Mouse (Mus musculus) lung, postnatal 0 days (tissue): ENCODE data around the gene Shpk. TPM values are rescaled to one million over a fixed set of nuclear protein-coding genes. Genes with fewer than 3 reads are reported as not detected.

Source experiments
- ATAC-seq: fragments of 200-750 bp; cut with Nextera tagmentation; 2 replicates; pipeline ENCODE4 v1.8.0; 2017; ENCODE audit warnings: moderate library complexity
- DNase-seq: peaks from one replicate; pipeline ENCODE4 v3.0.0-alpha.2; 2016; ENCODE audit warnings: low spot score
- H3K27ac ChIP-seq: fragments of 300-500 bp; sonication (generic); 2 replicates; pipeline ENCODE4 v1.5.1; 2014; ENCODE audit warnings: antibody characterized with exemption, mild to moderate bottlenecking, low read length, mixed read lengths
- H3K27me3 ChIP-seq: fragments of 300-500 bp; sonication (generic); replicated peaks from 2 replicates; pipeline ENCODE4 v1.6.1; 2014; ENCODE audit warnings: low read length, mixed read lengths; ENCODE audit not compliant: insufficient read depth
- H3K36me3 ChIP-seq: fragments of 300-500 bp; sonication (generic); 2 replicates; pipeline ENCODE4 v1.6.1; 2014; ENCODE audit warnings: low read length, mixed read lengths; ENCODE audit not compliant: insufficient read depth
- H3K4me1 ChIP-seq: fragments of 300-500 bp; sonication (generic); 2 replicates; pipeline ENCODE4 v1.6.1; 2014; ENCODE audit warnings: antibody characterized with exemption, low read depth, low read length, mixed read lengths; ENCODE audit not compliant: insufficient read depth
- H3K4me2 ChIP-seq: fragments of 300-500 bp; sonication (generic); replicated peaks from 2 replicates; pipeline ENCODE4 v1.6.1; 2014; ENCODE audit warnings: low read depth, mild to moderate bottlenecking, low read length, moderate library complexity, mixed read lengths
- H3K4me3 ChIP-seq: fragments of 300-500 bp; sonication (generic); 2 replicates; pipeline ENCODE4 v1.5.1; 2014; ENCODE audit warnings: low read depth, low read length
- H3K9ac ChIP-seq: fragments of 300-500 bp; sonication (generic); replicated peaks from 2 replicates; pipeline ENCODE4 v1.6.1; 2014; ENCODE audit warnings: low read depth, mild to moderate bottlenecking
- H3K9me3 ChIP-seq: fragments of 300-500 bp; sonication (generic); 2 replicates; pipeline ENCODE4 v1.6.1; 2016; ENCODE audit warnings: low read length, mixed read lengths
- CTCF ChIP-seq: IDR thresholded peaks from 2 replicates; pipeline ENCODE4 v1.5.1; 2016; ENCODE audit warnings: antibody characterized with exemption, mild to moderate bottlenecking
- EP300 ChIP-seq: IDR thresholded peaks from 2 replicates; pipeline ENCODE4 v1.6.1; 2016; ENCODE audit warnings: antibody characterized with exemption, mild to moderate bottlenecking, control low read depth
- WGBS: fragments of 180-500 bp; shearing (Covaris S2); extraction: QIAGEN DNeasy Blood & Tissue Kit; methylation state at CpG from one replicate; pipeline ENCODE4 v1.1.7; 2014; 5-methylcytosine and 5-hydroxymethylcytosine counted together
- polyA plus RNA-seq: library from polyadenylated mRNA; unstranded; fragments of >200 nt; fragmentation: Nextera tagmentation; extraction: Ambion mirVana; gene quantifications from 2 replicates; pipeline ENCODE4 v1.2.1, GENCODE M21; 2015

The Shpk gene
- polyA plus RNA-seq, 1 experiment from 2014 or later = 3.5 TPM

DNA sequence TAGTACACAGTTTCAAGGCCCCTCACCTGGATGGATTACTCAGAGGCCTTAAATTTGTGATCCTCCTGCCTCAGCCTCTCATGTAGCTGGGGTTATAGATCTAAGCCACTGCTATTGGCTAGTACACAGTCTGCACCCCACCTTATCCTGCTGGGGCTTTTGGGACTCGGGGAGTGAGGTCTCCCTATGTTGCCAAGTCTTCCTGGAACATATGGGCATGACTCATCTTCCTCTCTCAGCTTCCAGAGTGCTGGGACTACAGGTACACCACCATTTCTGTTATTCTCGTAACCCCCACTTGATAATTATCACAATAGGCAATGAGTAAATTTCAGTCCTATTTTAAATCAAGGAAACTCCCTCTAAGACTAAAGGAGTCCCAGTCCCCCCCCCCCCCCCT lies 4.8 kb upstream of the Shpk start:
- TF ChIP-seq CTCF (no peak), EP300 (no peak)
- H3K4me1 ChIP-seq = peaks cover 6% of the 10 kb centered on the region
- DNase-seq (no peak), ATAC-seq (no peak)
- H3K4me2 ChIP-seq = no peak overlapping the region
- WGBS = 71% methylated on average over 2 of the region's 2 CpGs
- no peaks in the 10 kb centered on the region for H3K9me3 ChIP-seq
- no peaks in the 10 kb centered on the region for H3K27me3 ChIP-seq
- no peak overlapping the region for H3K9ac ChIP-seq
- H3K36me3 ChIP-seq = 0 out of 2 replicates have a peak, but pooled peaks cover 14% of the 10 kb centered on the region
- no peak overlapping the region for H3K4me3 ChIP-seq
- no peak overlapping the region for H3K27ac ChIP-seq

DNA sequence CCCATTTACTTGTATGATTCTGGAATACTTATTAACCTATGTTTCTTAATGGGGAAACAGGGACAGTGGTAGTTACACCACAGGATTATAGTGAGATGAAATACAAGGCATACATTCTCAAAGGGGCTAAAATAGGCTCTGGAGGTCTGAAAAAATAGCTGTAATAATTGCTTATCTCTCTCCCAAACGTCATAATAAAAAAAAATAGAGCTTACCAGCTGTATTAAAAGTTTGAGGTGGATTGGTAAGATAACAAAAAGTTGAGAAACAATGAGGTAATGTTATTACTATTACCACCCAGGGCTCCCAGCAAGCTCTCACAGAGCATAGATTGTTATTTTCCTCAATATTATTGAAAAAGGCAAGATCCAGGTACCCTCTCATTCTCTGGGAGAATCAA lies 1.1 kb upstream of the Shpk start:
- TF ChIP-seq EP300 (no peak), CTCF (no peak)
- no peaks in the 10 kb centered on the region for H3K27me3 ChIP-seq
- H3K36me3 ChIP-seq = no peaks in the 10 kb centered on the region
- 0% methylated on average over 1 of the region's 1 CpGs for WGBS
- H3K4me1 ChIP-seq = peaks cover 12% of the 10 kb centered on the region
- H3K9ac ChIP-seq = peak overlapping the region; percentile 75; the same call in 1 of the 2 replicates
- H3K27ac ChIP-seq = no peak overlapping the region
- H3K4me3 ChIP-seq = peak overlapping the region; percentile 59
- DNase-seq (no peak), ATAC-seq (no peak)
- peak overlapping the region; percentile 98 for H3K4me2 ChIP-seq
- no peaks in the 10 kb centered on the region for H3K9me3 ChIP-seq

- 2% methylated on average over 22 of the region's 22 CpGs for WGBS
- Histone ChIP-seq H3K27me3 (no peaks in the 10 kb centered on the region), H3K9ac (peak within 1 kb of the TSS; percentile 75), H3K4me1 (peaks cover 12% of the 10 kb centered on the region), H3K9me3 (no peaks in the 10 kb centered on the region), H3K4me2 (peak within 1 kb of the TSS; percentile 98), H3K4me3 (peak within 1 kb of the TSS; percentile 59), H3K27ac (peak within 1 kb of the TSS; percentile 52; the same call in 1 of the 2 replicates), H3K36me3 (no peaks in the 10 kb centered on the region)
- peak; percentile 98 for DNase-seq
- peak; percentile 96 for ATAC-seq
- peak; percentile 12; the same call in 1 of the 2 replicates for TF ChIP-seq CTCF
- no peak for TF ChIP-seq EP300
Measured at GRCm38 (mm10) chr11:73198603-73199229, 544 bp upstream of the Shpk start, which contains the start of gene Ctns. TSS of gene Ctns (minus strand) at chr11:73199042.

DNA sequence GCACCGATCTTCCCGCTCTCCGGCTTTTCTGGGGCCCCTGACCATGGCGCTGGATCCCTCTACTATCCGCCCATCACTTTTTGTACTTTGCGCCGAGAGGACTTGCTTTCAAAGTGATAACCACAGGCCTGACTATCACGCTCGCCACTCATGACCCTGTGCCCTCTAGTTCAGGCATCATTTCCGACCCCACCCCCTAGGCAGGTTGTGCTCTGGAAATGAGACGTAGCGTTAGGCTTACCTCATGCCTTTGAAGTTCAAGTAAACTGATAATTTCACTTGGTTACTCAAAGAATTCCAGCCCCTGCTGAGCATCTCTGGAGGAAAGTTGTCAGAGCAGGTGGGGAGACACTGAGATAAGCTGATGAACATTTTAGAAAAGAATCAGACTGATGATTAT lies 619 bp downstream of the Shpk start:
- H3K9ac ChIP-seq = peak overlapping the region; percentile 75
- 0 out of 2 replicates have a peak overlapping the region, but pooled peaks have one; percentile 9 for H3K27ac ChIP-seq
- no peaks in the 10 kb centered on the region for H3K36me3 ChIP-seq
- under 1% methylated on average over 12 of the region's 12 CpGs for WGBS
- no peak for ATAC-seq
- no peaks in the 10 kb centered on the region for H3K9me3 ChIP-seq
- peaks cover 12% of the 10 kb centered on the region for H3K4me1 ChIP-seq
- H3K27me3 ChIP-seq = no peaks in the 10 kb centered on the region
- no peak for TF ChIP-seq CTCF
- TF ChIP-seq EP300 = no peak
- H3K4me2 ChIP-seq = peak overlapping the region; percentile 98
- H3K4me3 ChIP-seq = peak overlapping the region; percentile 59
- DNase-seq = peak; percentile 18

GRCm38 (mm10) chr11:73201021-73201420 lies 1.8 kb downstream of the Shpk start:
- H3K9ac ChIP-seq = no peak overlapping the region

GRCm38 (mm10) chr11:73201597-73201996 lies 2.3 kb downstream of the Shpk start:
- WGBS = 30% methylated on average over 4 of the region's 4 CpGs
- no peak overlapping the region for H3K4me3 ChIP-seq
- no peaks in the 10 kb centered on the region for H3K36me3 ChIP-seq
- no peaks in the 10 kb centered on the region for H3K9me3 ChIP-seq
- no peak overlapping the region for H3K9ac ChIP-seq
- ATAC-seq = no peak
- 0 out of 2 replicates have a peak overlapping the region, but pooled peaks have one; percentile 26 for H3K27ac ChIP-seq
- no peaks in the 10 kb centered on the region for H3K27me3 ChIP-seq
- peaks cover 12% of the 10 kb centered on the region for H3K4me1 ChIP-seq
- TF ChIP-seq CTCF = peak; percentile 58
- no peak for TF ChIP-seq EP300
- no peak overlapping the region for H3K4me2 ChIP-seq
- peak; percentile 55 for DNase-seq

More at GRCm38 (mm10) chr11:73201021-73201420, 1.8 kb downstream of the Shpk start:
- ATAC-seq (no peak), DNase-seq (peak; percentile 36)
- Histone ChIP-seq H3K4me2 (no peak overlapping the region), H3K4me1 (peaks cover 12% of the 10 kb centered on the region), H3K36me3 (no peaks in the 10 kb centered on the region), H3K9me3 (no peaks in the 10 kb centered on the region), H3K27me3 (no peaks in the 10 kb centered on the region), H3K27ac (0 out of 2 replicates have a peak overlapping the region, but pooled peaks have one; percentile 26), H3K4me3 (no peak overlapping the region)
- no peak for TF ChIP-seq CTCF
- TF ChIP-seq EP300 = no peak
- 66% methylated on average over 2 of the region's 2 CpGs for WGBS
